Mouse (Mus musculus): Measurements from ENCODE around the gene Slc30a10.

Gene Slc30a10

GRCm38 (mm10) chr1:185454575-185454954 is at the start of gene Slc30a10:
Gene Slc30a10, plus strand, starts transcription at chr1:185454848.
- TF ChIP-seq GATA4 (IDR thresholded peaks at IDR 0.05; ENCODE audit: insufficient replicate concordance, low read length): peak; percentile 21; the same call in 1 of the 2 replicates

- TF ChIP-seq GATA4 (IDR thresholded peaks at IDR 0.05; ENCODE audit: insufficient replicate concordance, low read length): no peak
Observed at GRCm38 (mm10) chr1:185405921-185406320, 48.7 kb upstream of the Slc30a10 start.

- TF ChIP-seq GATA4 (IDR thresholded peaks at IDR 0.05; ENCODE audit: insufficient replicate concordance, low read length): no peak
Observed at GRCm38 (mm10) chr1:185409831-185410230, 44.8 kb upstream of the Slc30a10 start.

GRCm38 (mm10) chr1:185418011-185418410 is 36.6 kb upstream of the Slc30a10 start:
- no peak for TF ChIP-seq GATA4 (IDR thresholded peaks at IDR 0.05; ENCODE audit: insufficient replicate concordance, low read length)

- TF ChIP-seq GATA4 (IDR thresholded peaks at IDR 0.05; ENCODE audit: insufficient replicate concordance, low read length): no peak
Observed at GRCm38 (mm10) chr1:185419805-185420204, 34.8 kb upstream of the Slc30a10 start.

- no peak for TF ChIP-seq GATA4 (IDR thresholded peaks at IDR 0.05; ENCODE audit: insufficient replicate concordance, low read length)
Observed at GRCm38 (mm10) chr1:185420776-185421175, 33.9 kb upstream of the Slc30a10 start.

GRCm38 (mm10) chr1:185426583-185426982 is 28.1 kb upstream of the Slc30a10 start:
- TF ChIP-seq GATA4 (IDR thresholded peaks at IDR 0.05; ENCODE audit: insufficient replicate concordance, low read length): no peak

- no peak for TF ChIP-seq GATA4 (IDR thresholded peaks at IDR 0.05; ENCODE audit: insufficient replicate concordance, low read length)
Observed at GRCm38 (mm10) chr1:185430488-185430887, 24.2 kb upstream of the Slc30a10 start.

- TF ChIP-seq GATA4 (IDR thresholded peaks at IDR 0.05; ENCODE audit: insufficient replicate concordance, low read length): no peak
Observed at GRCm38 (mm10) chr1:185431245-185431997, 23.2 kb upstream of the Slc30a10 start.

GRCm38 (mm10) chr1:185431998-185432317 is 22.7 kb upstream of the Slc30a10 start:
- TF ChIP-seq GATA4 (IDR thresholded peaks at IDR 0.05; ENCODE audit: insufficient replicate concordance, low read length): no peak

GRCm38 (mm10) chr1:185433112-185433511 is 21.5 kb upstream of the Slc30a10 start:
- no peak for TF ChIP-seq GATA4 (IDR thresholded peaks at IDR 0.05; ENCODE audit: insufficient replicate concordance, low read length)

GRCm38 (mm10) chr1:185438841-185439580 is 15.6 kb upstream of the Slc30a10 start:
- TF ChIP-seq GATA4 (IDR thresholded peaks at IDR 0.05; ENCODE audit: insufficient replicate concordance, low read length): no peak

GRCm38 (mm10) chr1:185441703-185442472 is 12.8 kb upstream of the Slc30a10 start:
- no peak for TF ChIP-seq GATA4 (IDR thresholded peaks at IDR 0.05; ENCODE audit: insufficient replicate concordance, low read length)

- TF ChIP-seq GATA4 (IDR thresholded peaks at IDR 0.05; ENCODE audit: insufficient replicate concordance, low read length): no peak
Observed at GRCm38 (mm10) chr1:185448936-185449335, 5.7 kb upstream of the Slc30a10 start.

- no peak for TF ChIP-seq GATA4 (IDR thresholded peaks at IDR 0.05; ENCODE audit: insufficient replicate concordance, low read length)
Observed at GRCm38 (mm10) chr1:185449727-185450126, 4.9 kb upstream of the Slc30a10 start.

- TF ChIP-seq GATA4 (IDR thresholded peaks at IDR 0.05; ENCODE audit: insufficient replicate concordance, low read length): no peak
Observed at GRCm38 (mm10) chr1:185451077-185451476, 3.6 kb upstream of the Slc30a10 start.

All from liver, adult (tissue).